10 mouse cellular contexts compared by ENCODE assay signal in genomic region chr7:51880121-51880520, GRCm38 (mm10). TPM values are rescaled to one million over a fixed set of nuclear protein-coding genes. Genes with fewer than 3 reads are reported as not detected.
DNase-seq lines count a peak whose midpoint lies in the region; ATAC-seq and TF ChIP-seq lines count a peak whose summit lies in the region.
"Had no signal": no experiment of that assay in that cellular context is flagged by ENCODE, and none has a peak within 500 bp of the region (broad histone marks: within the 10 kb centered on the region; RNA-seq: fewer than 3 reads in every experiment).

No protein-coding gene starts in this region.

- H3K27ac ChIP-seq in kidney, embryonic 15.5 days = no peak overlapping the region
- peak overlapping the region; percentile 88; the same call in 1 of the 2 replicates for H3K27ac ChIP-seq in embryonic facial prominence, embryonic 14.5 days (replicated peaks; ENCODE audit: low read depth, low read length)
- 0 out of 2 replicates have a peak overlapping the region, but pooled peaks have one; percentile 17 for H3K27ac ChIP-seq in hindbrain, embryonic 11.5 days (ENCODE audit: low read depth, low read length)

- TF ChIP-seq POLR2A in myocyte (IDR thresholded peaks at IDR 0.05; ENCODE audit: insufficient read length, low read depth) = no peak

- DNase-seq in kidney, adult 8-10 months = no peak
- DNase-seq in embryonic facial prominence, embryonic 14.5 days (ENCODE audit: low spot score) = no peak
- no peak for DNase-seq in hindbrain, embryonic 11.5 days (ENCODE audit: low spot score)
- DNase-seq in lung, adult 18-20 months = no peak
- DNase-seq: gastrocnemius, postnatal 14 days had no signal

- H3K27me3 ChIP-seq in kidney, embryonic 15.5 days = no peaks in the 10 kb centered on the region
- H3K27me3 ChIP-seq in embryonic facial prominence, embryonic 14.5 days (replicated peaks; ENCODE audit: control insufficient read depth, insufficient read depth, low read length) = no peaks in the 10 kb centered on the region
- H3K27me3 ChIP-seq in hindbrain, embryonic 11.5 days (ENCODE audit: control insufficient read depth, insufficient read depth, low read length) = no peaks in the 10 kb centered on the region
- H3K27me3 ChIP-seq in myocyte (ENCODE audit: control insufficient read depth, insufficient read depth, insufficient read length) = no peaks in the 10 kb centered on the region
- H3K27me3 ChIP-seq: megakaryocyte, embryonic 14.5 days had no signal

- H3K9me3 ChIP-seq in kidney, embryonic 15.5 days (replicated peaks) = no peaks in the 10 kb centered on the region
- H3K9me3 ChIP-seq in embryonic facial prominence, embryonic 14.5 days (ENCODE audit: control insufficient read depth, low read length) = no peaks in the 10 kb centered on the region
- no peaks in the 10 kb centered on the region for H3K9me3 ChIP-seq in hindbrain, embryonic 11.5 days (ENCODE audit: control insufficient read depth, low read length)
- H3K9me3 ChIP-seq: megakaryocyte, embryonic 14.5 days had no signal

- H3K4me2 ChIP-seq in kidney, embryonic 15.5 days = peak overlapping the region; percentile 82; the same call in 1 of the 2 replicates
- H3K4me2 ChIP-seq in embryonic facial prominence, embryonic 14.5 days (ENCODE audit: low read depth, low read length) = peak overlapping the region; percentile 65
- H3K4me2 ChIP-seq in hindbrain, embryonic 11.5 days (replicated peaks; ENCODE audit: low read depth, low read length) = no peak overlapping the region
- peak overlapping the region; percentile 88 for H3K4me2 ChIP-seq in myocyte (ENCODE audit: low read depth)

- H3K4me1 ChIP-seq in kidney, embryonic 15.5 days = peaks cover 21% of the 10 kb centered on the region
- H3K4me1 ChIP-seq in embryonic facial prominence, embryonic 14.5 days (ENCODE audit: control insufficient read depth, insufficient read depth, low read length) = peaks cover 11% of the 10 kb centered on the region
- H3K4me1 ChIP-seq in hindbrain, embryonic 11.5 days (replicated peaks; ENCODE audit: control insufficient read depth, insufficient read depth, low read length) = no peaks in the 10 kb centered on the region

- no peak overlapping the region for H3ac ChIP-seq in myocyte (ENCODE audit: control insufficient read depth, insufficient read length)

- no peak overlapping the region for H3K4me3 ChIP-seq in kidney, embryonic 15.5 days (replicated peaks)
- H3K4me3 ChIP-seq in embryonic facial prominence, embryonic 14.5 days (ENCODE audit: low read depth, low read length) = peak overlapping the region; percentile 37
- no peak overlapping the region for H3K4me3 ChIP-seq in hindbrain, embryonic 11.5 days (ENCODE audit: low read depth, low read length)
- H3K4me3 ChIP-seq in myocyte = peak overlapping the region; percentile 27

- peaks cover 12% of the 10 kb centered on the region for H3K79me2 ChIP-seq in myocyte (ENCODE audit: control insufficient read depth, insufficient read depth)

- WGBS in kidney, embryonic 15.5 days = 57% methylated on average over 4 of the region's 4 CpGs
- 57% methylated on average over 4 of the region's 4 CpGs for WGBS in embryonic facial prominence, embryonic 14.5 days
- 79% methylated on average over 4 of the region's 4 CpGs for WGBS in hindbrain, embryonic 11.5 days

- H3K36me3 ChIP-seq in kidney, embryonic 15.5 days = no peaks in the 10 kb centered on the region
- no peaks in the 10 kb centered on the region for H3K36me3 ChIP-seq in embryonic facial prominence, embryonic 14.5 days (ENCODE audit: control insufficient read depth, insufficient read depth, low read length)
- H3K36me3 ChIP-seq in hindbrain, embryonic 11.5 days (ENCODE audit: control insufficient read depth, insufficient read depth, low read length) = no peaks in the 10 kb centered on the region
- H3K36me3 ChIP-seq in myocyte (ENCODE audit: control insufficient read depth, insufficient read depth) = no peaks in the 10 kb centered on the region

- H3K9ac ChIP-seq in kidney, embryonic 15.5 days = no peak overlapping the region
- H3K9ac ChIP-seq in embryonic facial prominence, embryonic 14.5 days (ENCODE audit: low read depth, low read length) = no peak overlapping the region
- H3K9ac ChIP-seq in hindbrain, embryonic 11.5 days (ENCODE audit: low read depth, low read length) = no peak overlapping the region

- no peak for ATAC-seq in kidney, embryonic 15.5 days (replicated peaks; ENCODE audit: low FRiP score)
- ATAC-seq in embryonic facial prominence, embryonic 14.5 days (ENCODE audit: low read depth) = no peak
- no peak for ATAC-seq in hindbrain, embryonic 11.5 days (ENCODE audit: low FRiP score)
- ATAC-seq in granulocyte monocyte progenitor cell, adult 5-6 weeks (replicated peaks; ENCODE audit: poor library complexity, severe bottlenecking) = no peak
- ATAC-seq in megakaryocyte-erythroid progenitor cell, adult 5-6 weeks (replicated peaks; ENCODE audit: low FRiP score, low TSS enrichment, poor library complexity, severe bottlenecking) = no peak

TF ChIP-seq in myocyte, 11 proteins besides CTCF, POLR2A, EP300 and RAD21:
- TF ChIP-seq MYOG (IDR thresholded peaks at IDR 0.05; ENCODE audit: control insufficient read depth in 1 of 3, insufficient read depth in 1 of 3, insufficient read length in 2 of 3, low read depth in 2 of 3) = no peak
- TF ChIP-seq TCF12 (IDR thresholded peaks at IDR 0.05; ENCODE audit: insufficient read depth, poor library complexity, severe bottlenecking) = no peak
- TF ChIP-seq REST (IDR thresholded peaks at IDR 0.05; ENCODE audit: insufficient read depth, insufficient read length) = no peak
- no peak for TF ChIP-seq USF1 (IDR thresholded peaks at IDR 0.05; ENCODE audit: low read depth)
- TF ChIP-seq TCF3 (IDR thresholded peaks at IDR 0.05; ENCODE audit: insufficient read length, low read depth) = no peak
- no peak for TF ChIP-seq SRF (IDR thresholded peaks at IDR 0.05; ENCODE audit: control insufficient read depth, insufficient read length, low read depth)
- TF ChIP-seq CEBPB (IDR thresholded peaks at IDR 0.05; ENCODE audit: insufficient read depth, poor library complexity, severe bottlenecking) = no peak
- TF ChIP-seq MAX (IDR thresholded peaks at IDR 0.05; ENCODE audit: low read depth) = no peak
- no peak for TF ChIP-seq MYOD1 (IDR thresholded peaks at IDR 0.05; ENCODE audit: control insufficient read depth in 1 of 3, insufficient read length in 2 of 3, low read depth in 2 of 3)
- TF ChIP-seq POLR2AphosphoS2 (IDR thresholded peaks at IDR 0.05; ENCODE audit: insufficient read length, low read depth) = no peak
- TF ChIP-seq E2F4 (IDR thresholded peaks at IDR 0.05; ENCODE audit: insufficient read depth) = no peak

RNA-seq across cellular contexts. Expression of gene Fancf, which starts 18.1 kb away (rescaled TPM):
- 11.1 and 11.9 TPM in 2 replicates for polyA plus RNA-seq in kidney, embryonic 15.5 days (2015; fragmentation: Nextera tagmentation; extraction: Ambion mirVana)
- polyA plus RNA-seq in embryonic facial prominence, embryonic 14.5 days (2014; fragmentation: Nextera tagmentation; extraction: Ambion mirVana) = 12.0 and 12.3 TPM in 2 replicates
- polyA plus RNA-seq in hindbrain, embryonic 11.5 days (2014; fragmentation: Nextera tagmentation; extraction: Ambion mirVana) = 12.1 and 14.2 TPM in 2 replicates
- polyA plus RNA-seq in myocyte (2012; fragmentation: generic; extraction: Trizol) = 7.2 TPM
- total RNA-seq in granulocyte monocyte progenitor cell, adult 5-6 weeks (2014; fragmentation: Nextera tagmentation) = 7.8 and 12.7 TPM in 2 replicates
- 10.7 and 11.8 TPM in 2 replicates for total RNA-seq in granulocyte monocyte progenitor cell, adult 5-6 weeks (2017)
- 11.9 and 19.4 TPM in 2 replicates for total RNA-seq in megakaryocyte-erythroid progenitor cell, adult 5-6 weeks (2014; fragmentation: Nextera tagmentation)
- 9.3 and 12.4 TPM in 2 replicates for total RNA-seq in megakaryocyte-erythroid progenitor cell, adult 5-6 weeks (2017)

RNA-seq across cellular contexts. Expression of gene Gas2, which starts 18.3 kb away (rescaled TPM):
- polyA plus RNA-seq in kidney, embryonic 15.5 days (2015; fragmentation: Nextera tagmentation; extraction: Ambion mirVana) = 93.5 and 93.9 TPM in 2 replicates
- polyA plus RNA-seq in embryonic facial prominence, embryonic 14.5 days (2014; fragmentation: Nextera tagmentation; extraction: Ambion mirVana) = 53.9 and 66.8 TPM in 2 replicates
- polyA plus RNA-seq in hindbrain, embryonic 11.5 days (2014; fragmentation: Nextera tagmentation; extraction: Ambion mirVana) = 41.1 and 41.7 TPM in 2 replicates
- 8.5 TPM for polyA plus RNA-seq in myocyte (2012; fragmentation: generic; extraction: Trizol)
- 2.9 and 6.8 TPM in 2 replicates for total RNA-seq in granulocyte monocyte progenitor cell, adult 5-6 weeks (2014; fragmentation: Nextera tagmentation)
- 7.6 and 8.4 TPM in 2 replicates for total RNA-seq in granulocyte monocyte progenitor cell, adult 5-6 weeks (2017)
- 8.5 and 21.8 TPM in 2 replicates for total RNA-seq in megakaryocyte-erythroid progenitor cell, adult 5-6 weeks (2014; fragmentation: Nextera tagmentation)
- total RNA-seq in megakaryocyte-erythroid progenitor cell, adult 5-6 weeks (2017) = 6.3 and 9.0 TPM in 2 replicates

Comparison
In these comparisons a context has a peak if more than half of its experiments do, and no peak if none do; other contexts are left out.
1. H3K4me3 ChIP-seq: peak in embryonic facial prominence, embryonic 14.5 days (single experiment) and myocyte (single experiment); none in kidney, embryonic 15.5 days (single experiment) and hindbrain, embryonic 11.5 days (single experiment).